Mouse (Mus musculus): Measurements from ENCODE around the gene Krtap9-1. TPM values are rescaled to one million over a fixed set of nuclear protein-coding genes. Genes with fewer than 3 reads are reported as not detected.
"Not testable (repeated sequence)": the region's sequence is repeated elsewhere in the genome, so short reads cannot be mapped to it uniquely, and the experiment has no call there.

Krtap9-1 gene
- polyA plus RNA-seq (2015; fragmentation: Nextera tagmentation; extraction: Ambion mirVana): not detected in 2 replicates

- WGBS: 65% methylated on average over 1 of the region's 1 CpGs
- not testable (repeated sequence) for H3K4me1 ChIP-seq (replicated peaks); H3K9me3 ChIP-seq (replicated peaks); H3K4me2 ChIP-seq; H3K36me3 ChIP-seq; H3K9ac ChIP-seq; H3K27me3 ChIP-seq; H3K4me3 ChIP-seq; ATAC-seq (replicated peaks; ENCODE audit: insufficient number of reproducible peaks, insufficient read depth, low FRiP score, low read depth); H3K27ac ChIP-seq
Measured at GRCm38 (mm10) chr11:99873089-99873488, at the start of gene Krtap9-1. Gene Krtap9-1, plus strand, starts transcription at chr11:99873389.

DNA sequence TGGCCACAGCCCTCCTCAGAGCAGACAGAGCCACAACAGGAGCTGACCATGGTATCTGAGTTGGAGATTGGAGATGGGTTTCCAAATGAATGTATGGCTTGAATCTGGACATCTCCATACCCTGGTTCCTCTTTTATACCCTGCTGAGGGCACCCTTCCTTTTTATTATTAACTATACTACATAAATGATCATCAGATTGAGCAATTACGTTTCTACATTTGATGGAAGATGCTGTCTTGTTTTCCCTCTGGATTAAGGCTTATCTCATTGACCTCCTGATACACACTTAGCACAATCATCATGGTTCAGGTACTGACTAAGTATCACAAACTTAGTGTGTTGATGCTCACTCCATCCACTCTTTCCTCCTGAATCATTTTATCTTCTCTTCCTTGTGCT, 35.2 kb upstream of the Krtap9-1 start, which contains the start of gene 2300003K06Rik:
TSS of gene 2300003K06Rik (minus strand) at position 101 of the 400 bp plus-strand sequence.
- no peak for ATAC-seq (replicated peaks; ENCODE audit: insufficient number of reproducible peaks, insufficient read depth, low FRiP score, low read depth)
- H3K9ac ChIP-seq: no peak within 1 kb of the TSS
- no peak within 1 kb of the TSS for H3K4me2 ChIP-seq
- H3K9me3 ChIP-seq (replicated peaks): no peaks in the 10 kb centered on the region
- WGBS: 69% methylated on average over 1 of the region's 1 CpGs
- no peaks in the 10 kb centered on the region for H3K4me1 ChIP-seq (replicated peaks)
- H3K27ac ChIP-seq: no peak within 1 kb of the TSS
- no peak within 1 kb of the TSS for H3K4me3 ChIP-seq
- no peaks in the 10 kb centered on the region for H3K36me3 ChIP-seq
- no peaks in the 10 kb centered on the region for H3K27me3 ChIP-seq

DNA sequence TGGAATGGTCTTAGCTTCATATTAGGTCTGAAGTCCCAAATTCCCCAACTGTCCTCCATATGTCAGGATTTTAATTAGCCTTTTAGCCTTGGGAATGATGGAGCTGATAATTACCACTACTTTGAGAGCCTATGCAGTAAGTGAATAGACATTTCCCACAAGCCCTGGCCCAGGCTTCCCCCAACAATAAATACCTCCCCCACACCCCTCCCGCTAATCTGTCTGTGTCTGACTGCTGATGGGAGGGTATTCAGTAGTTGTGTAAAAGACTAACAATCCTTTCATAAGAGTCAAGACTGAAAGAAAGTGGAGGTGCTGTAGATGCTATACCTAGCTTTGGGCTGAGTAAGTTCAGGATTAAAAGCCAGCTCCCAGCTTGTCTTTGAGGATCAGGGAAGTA, 31.0 kb upstream of the Krtap9-1 start:
- Histone ChIP-seq H3K36me3 (no peaks in the 10 kb centered on the region), H3K4me2 (no peak overlapping the region), H3K4me3 (no peak overlapping the region), H3K9me3 (replicated peaks) (no peaks in the 10 kb centered on the region), H3K9ac (no peak overlapping the region), H3K27me3 (no peaks in the 10 kb centered on the region), H3K4me1 (replicated peaks) (no peaks in the 10 kb centered on the region), H3K27ac (no peak overlapping the region)
- ATAC-seq (replicated peaks; ENCODE audit: insufficient number of reproducible peaks, insufficient read depth, low FRiP score, low read depth): no peak
- WGBS: 72% methylated on average over 1 of the region's 1 CpGs

GRCm38 (mm10) chr11:99846746-99847145, 26.4 kb upstream of the Krtap9-1 start:
- Histone ChIP-seq H3K4me2 (no peak overlapping the region), H3K36me3 (no peaks in the 10 kb centered on the region), H3K27ac (no peak overlapping the region), H3K9ac (no peak overlapping the region), H3K4me3 (no peak overlapping the region), H3K9me3 (replicated peaks) (no peaks in the 10 kb centered on the region), H3K27me3 (no peaks in the 10 kb centered on the region), H3K4me1 (replicated peaks) (no peaks in the 10 kb centered on the region)
- ATAC-seq (replicated peaks; ENCODE audit: insufficient number of reproducible peaks, insufficient read depth, low FRiP score, low read depth): no peak
- WGBS: 77% methylated on average over 2 of the region's 2 CpGs

DNA sequence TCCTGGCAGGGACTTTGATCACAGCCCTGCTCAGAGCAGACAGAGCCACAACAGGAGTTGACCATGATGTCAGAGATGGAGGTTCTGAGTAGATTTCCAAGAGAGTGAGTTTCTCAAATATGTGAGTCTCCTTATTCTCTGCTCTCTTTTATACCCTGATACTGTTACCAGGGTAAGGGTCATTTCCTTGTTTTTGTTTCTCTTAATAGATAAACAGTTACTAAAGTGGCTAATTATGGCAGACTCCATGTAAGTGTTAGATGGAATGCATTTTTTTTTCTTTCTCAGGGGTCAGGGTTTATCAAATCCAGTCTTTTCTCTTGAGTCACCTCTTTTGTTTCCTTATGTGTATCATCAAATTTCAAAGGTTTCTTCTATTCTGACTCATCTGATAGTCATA, 21.7 kb upstream of the Krtap9-1 start, which contains the start of gene Krtap4-16:
TSS of gene Krtap4-16 (minus strand) at position 101 of the 400 bp plus-strand sequence.
- no peak within 1 kb of the TSS for H3K4me3 ChIP-seq
- H3K27ac ChIP-seq: no peak within 1 kb of the TSS
- H3K36me3 ChIP-seq: no peaks in the 10 kb centered on the region
- no peaks in the 10 kb centered on the region for H3K9me3 ChIP-seq (replicated peaks)
- no peak within 1 kb of the TSS for H3K4me2 ChIP-seq
- no peak for ATAC-seq (replicated peaks; ENCODE audit: insufficient number of reproducible peaks, insufficient read depth, low FRiP score, low read depth)
- no peaks in the 10 kb centered on the region for H3K4me1 ChIP-seq (replicated peaks)
- H3K27me3 ChIP-seq: no peaks in the 10 kb centered on the region
- H3K9ac ChIP-seq: no peak within 1 kb of the TSS

- Histone ChIP-seq H3K9ac (no peak overlapping the region), H3K4me2 (no peak overlapping the region), H3K27ac (no peak overlapping the region), H3K4me1 (replicated peaks) (no peaks in the 10 kb centered on the region), H3K27me3 (no peaks in the 10 kb centered on the region), H3K36me3 (no peaks in the 10 kb centered on the region), H3K9me3 (replicated peaks) (no peaks in the 10 kb centered on the region), H3K4me3 (no peak overlapping the region)
- 48% methylated on average over 3 of the region's 3 CpGs for WGBS
- ATAC-seq (replicated peaks; ENCODE audit: insufficient number of reproducible peaks, insufficient read depth, low FRiP score, low read depth): no peak
Measured at GRCm38 (mm10) chr11:99854121-99854520, 19.1 kb upstream of the Krtap9-1 start.

DNA sequence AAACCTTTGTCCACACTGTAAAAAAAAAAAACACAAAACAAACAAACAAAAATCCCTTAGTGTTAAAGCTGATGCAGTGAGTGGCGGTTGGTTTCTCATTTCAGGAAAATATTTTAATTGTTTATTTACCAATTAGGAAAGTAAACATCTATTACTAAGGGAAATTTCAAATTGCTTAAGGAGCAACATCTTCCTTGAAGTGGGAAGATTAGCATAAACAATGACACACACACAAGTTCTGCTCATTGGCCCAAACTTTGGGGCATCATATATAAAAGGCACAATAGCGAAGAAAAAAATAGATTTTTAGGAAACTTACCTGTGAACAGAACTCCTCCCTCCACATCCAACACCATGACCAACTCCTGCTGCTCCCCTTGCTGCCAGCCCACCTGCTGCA, 15.6 kb upstream of the Krtap9-1 start, which contains the start of gene Gm11568:
TSS of gene Gm11568 (plus strand) at position 301 of the 400 bp plus-strand sequence.
- no peak for ATAC-seq (replicated peaks; ENCODE audit: insufficient number of reproducible peaks, insufficient read depth, low FRiP score, low read depth)
- no peaks in the 10 kb centered on the region for H3K36me3 ChIP-seq
- H3K9me3 ChIP-seq (replicated peaks): no peaks in the 10 kb centered on the region
- H3K4me2 ChIP-seq: no peak within 1 kb of the TSS
- no peak within 1 kb of the TSS for H3K27ac ChIP-seq
- 83% methylated on average over 2 of the region's 2 CpGs for WGBS
- H3K27me3 ChIP-seq: no peaks in the 10 kb centered on the region
- H3K4me3 ChIP-seq: no peak within 1 kb of the TSS
- H3K9ac ChIP-seq: no peak within 1 kb of the TSS
- H3K4me1 ChIP-seq (replicated peaks): no peaks in the 10 kb centered on the region

DNA sequence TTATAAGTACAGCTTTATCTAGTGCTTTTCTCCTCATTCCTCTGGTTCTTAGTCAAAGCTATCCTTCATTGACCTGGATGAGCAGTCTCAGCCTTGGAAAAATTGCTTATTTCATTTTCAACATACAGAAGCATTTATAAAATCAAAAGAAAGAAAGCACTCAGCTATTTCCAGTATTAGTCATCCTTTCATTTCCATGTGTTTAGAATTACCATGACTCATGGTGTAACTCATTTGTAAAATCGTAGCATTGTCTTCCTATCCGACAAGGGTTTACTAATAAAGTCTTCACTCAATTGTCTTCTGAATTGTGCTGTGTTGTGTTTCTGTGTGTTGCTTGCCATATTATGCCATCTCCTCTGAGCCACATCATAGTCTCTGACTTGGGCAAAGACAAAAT, 14.4 kb upstream of the Krtap9-1 start:
- no peak overlapping the region for H3K9ac ChIP-seq
- H3K9me3 ChIP-seq (replicated peaks): no peaks in the 10 kb centered on the region
- no peak overlapping the region for H3K4me2 ChIP-seq
- no peaks in the 10 kb centered on the region for H3K27me3 ChIP-seq
- H3K4me3 ChIP-seq: no peak overlapping the region
- ATAC-seq (replicated peaks; ENCODE audit: insufficient number of reproducible peaks, insufficient read depth, low FRiP score, low read depth): no peak
- H3K36me3 ChIP-seq: no peaks in the 10 kb centered on the region
- no peak overlapping the region for H3K27ac ChIP-seq
- 74% methylated on average over 2 of the region's 2 CpGs for WGBS
- H3K4me1 ChIP-seq (replicated peaks): no peaks in the 10 kb centered on the region

DNA sequence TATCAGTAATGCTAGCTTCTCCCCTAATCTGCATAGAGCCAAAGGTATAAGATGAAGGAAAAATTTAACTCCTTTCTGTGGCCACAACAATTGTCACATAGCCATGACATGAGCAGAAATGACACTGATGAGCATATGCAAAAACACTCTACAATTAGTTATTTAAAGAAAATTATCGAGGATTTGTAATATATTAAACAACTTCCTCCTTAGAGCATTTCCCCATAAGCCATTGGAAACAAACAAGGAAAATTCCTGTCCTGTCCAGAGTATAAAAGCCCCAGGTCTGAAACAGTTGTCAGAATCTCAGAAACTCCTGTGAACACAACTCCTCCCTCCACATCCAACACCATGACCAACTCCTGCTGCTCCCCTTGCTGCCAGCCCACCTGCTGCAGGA, 9.0 kb upstream of the Krtap9-1 start, which contains the start of gene Gm11559:
TSS of gene Gm11559 (plus strand) at position 301 of the 400 bp plus-strand sequence.
- not testable (repeated sequence) for H3K27me3 ChIP-seq; H3K4me1 ChIP-seq (replicated peaks); ATAC-seq (replicated peaks; ENCODE audit: insufficient number of reproducible peaks, insufficient read depth, low FRiP score, low read depth); H3K9me3 ChIP-seq (replicated peaks); H3K4me2 ChIP-seq; H3K27ac ChIP-seq; H3K4me3 ChIP-seq; H3K9ac ChIP-seq; H3K36me3 ChIP-seq
- 32% methylated on average over 1 of the region's 1 CpGs for WGBS

DNA sequence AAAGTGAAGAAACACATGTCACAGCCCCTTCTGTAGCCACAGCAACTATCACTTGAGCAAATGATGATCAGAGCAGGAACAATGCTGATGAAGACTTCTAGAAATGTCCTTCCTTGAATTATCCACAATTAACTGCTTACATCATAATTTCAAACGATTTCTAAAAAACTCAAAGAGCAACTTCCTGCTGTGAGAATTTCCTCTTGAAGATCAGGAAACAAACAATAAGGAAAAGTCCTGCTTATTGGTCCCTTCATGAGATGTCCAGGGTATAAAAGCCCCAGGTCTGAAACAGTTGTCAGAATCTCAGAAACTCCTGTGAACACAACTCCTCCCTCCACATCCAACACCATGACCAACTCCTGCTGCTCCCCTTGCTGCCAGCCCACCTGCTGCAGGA, 5.7 kb downstream of the Krtap9-1 start, which contains the start of gene Gm11567:
TSS of gene Gm11567 (plus strand) at position 301 of the 400 bp plus-strand sequence.
- 43% methylated on average over 1 of the region's 1 CpGs for WGBS
- not testable (repeated sequence) for H3K36me3 ChIP-seq

GRCm38 (mm10) chr11:99907620-99908019, 34.4 kb downstream of the Krtap9-1 start, which contains the start of gene Krtap31-1:
Gene Krtap31-1, plus strand, starts transcription at chr11:99907920.
- no peak for ATAC-seq (replicated peaks; ENCODE audit: insufficient number of reproducible peaks, insufficient read depth, low FRiP score, low read depth)
- H3K27ac ChIP-seq: no peak within 1 kb of the TSS
- 73% methylated on average over 2 of the region's 2 CpGs for WGBS

More for the DNA sequence above, 5.7 kb downstream of the Krtap9-1 start, which contains the start of gene Gm11567:
- ATAC-seq (replicated peaks; ENCODE audit: insufficient number of reproducible peaks, insufficient read depth, low FRiP score, low read depth); H3K4me1 ChIP-seq (replicated peaks); H3K9me3 ChIP-seq (replicated peaks); H3K27ac ChIP-seq; H3K4me3 ChIP-seq; H3K4me2 ChIP-seq; H3K27me3 ChIP-seq; H3K9ac ChIP-seq: not testable (repeated sequence)

GRCm38 (mm10) chr11:99914451-99914850, 41.3 kb downstream of the Krtap9-1 start, which contains the start of gene Gm11565:
Gene Gm11565, plus strand, starts transcription at chr11:99914751.
- ATAC-seq (replicated peaks; ENCODE audit: insufficient number of reproducible peaks, insufficient read depth, low FRiP score, low read depth): no peak
- Histone ChIP-seq H3K36me3 (no peaks in the 10 kb centered on the region), H3K4me1 (replicated peaks) (no peaks in the 10 kb centered on the region), H3K27me3 (no peaks in the 10 kb centered on the region), H3K9me3 (replicated peaks) (no peaks in the 10 kb centered on the region), H3K4me3 (no peak within 1 kb of the TSS), H3K4me2 (no peak within 1 kb of the TSS), H3K27ac (no peak within 1 kb of the TSS), H3K9ac (no peak within 1 kb of the TSS)
- WGBS: 85% methylated on average over 3 of the region's 3 CpGs

More at GRCm38 (mm10) chr11:99907620-99908019, 34.4 kb downstream of the Krtap9-1 start, which contains the start of gene Krtap31-1:
- H3K4me2 ChIP-seq: no peak within 1 kb of the TSS
- no peak within 1 kb of the TSS for H3K9ac ChIP-seq
- H3K27me3 ChIP-seq: no peaks in the 10 kb centered on the region
- H3K9me3 ChIP-seq (replicated peaks): no peaks in the 10 kb centered on the region
- H3K4me1 ChIP-seq (replicated peaks): no peaks in the 10 kb centered on the region
- no peaks in the 10 kb centered on the region for H3K36me3 ChIP-seq
- no peak within 1 kb of the TSS for H3K4me3 ChIP-seq

All from heart, embryonic 15.5 days (tissue).